Mouse (Mus musculus): ENCODE data around the gene Prmt1. TPM values are rescaled to one million over a fixed set of nuclear protein-coding genes. Genes with fewer than 3 reads are reported as not detected.

Prmt1 gene
- polyA plus RNA-seq, 2 experiments, result 166 to 607 TPM

DNA sequence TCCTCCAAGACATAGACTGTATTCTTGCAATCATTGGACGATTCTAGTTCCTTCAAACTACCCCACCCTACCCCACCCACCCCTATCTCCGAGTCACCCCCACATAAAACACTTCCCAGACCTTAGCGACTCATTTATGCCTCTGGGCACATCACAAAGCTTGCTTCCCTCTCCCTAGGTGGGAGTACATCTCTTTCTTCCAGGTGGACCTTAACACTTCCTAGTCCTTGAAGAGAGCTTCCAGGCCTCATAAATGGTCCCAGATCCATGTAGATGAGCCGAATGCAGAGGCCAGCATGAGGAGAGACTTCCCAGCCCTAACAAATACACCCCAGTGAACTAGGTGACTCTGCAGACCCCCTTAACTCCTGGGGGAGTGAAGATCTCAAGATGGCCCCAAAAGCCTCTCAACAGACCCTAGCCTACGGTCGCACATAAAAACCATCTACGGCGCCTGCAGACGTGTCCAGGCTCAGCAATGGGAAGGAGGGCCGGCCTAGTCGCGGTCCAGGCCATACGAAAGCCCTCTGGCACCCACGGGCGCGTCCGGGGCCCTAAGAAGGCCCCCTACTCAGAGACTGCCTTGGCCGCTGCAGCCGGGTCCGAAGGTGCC, 29.1 kb upstream of the Prmt1 start:
- Histone ChIP-seq H3K4me2 (replicated peaks; ENCODE audit: low read depth, low read length, severe bottlenecking) (peak overlapping the region; percentile 76), H3K27me3 (ENCODE audit: control insufficient read depth, insufficient read depth, low read length) (no peaks in the 10 kb centered on the region), H3K4me1 (ENCODE audit: control insufficient read depth, insufficient read depth, low read length) (peaks cover 22% of the 10 kb centered on the region), H3K27ac (replicated peaks; ENCODE audit: low read depth, low read length) (peak overlapping the region; percentile 72), H3K36me3 (ENCODE audit: control insufficient read depth, insufficient read depth, low read length) (peaks cover 31% of the 10 kb centered on the region), H3K9me3 (ENCODE audit: control insufficient read depth, low read length) (no peaks in the 10 kb centered on the region), H3K4me3 (replicated peaks; ENCODE audit: low read length) (peak overlapping the region; percentile 96), H3K9ac (ENCODE audit: low read depth, low read length, severe bottlenecking) (peak overlapping the region; percentile 92)
- WGBS, result under 1% methylated on average over 20 of the region's 20 CpGs
- ATAC-seq (ENCODE audit: low FRiP score, low read depth) (no peak; the same call in 1 of the 2 replicates), DNase-seq (ENCODE audit: low spot score) (no peak)
- TF ChIP-seq POLR2A (IDR thresholded peaks at IDR 0.05; ENCODE audit: borderline replicate concordance, extremely low read depth, insufficient read depth, insufficient read length), result no peak

DNA sequence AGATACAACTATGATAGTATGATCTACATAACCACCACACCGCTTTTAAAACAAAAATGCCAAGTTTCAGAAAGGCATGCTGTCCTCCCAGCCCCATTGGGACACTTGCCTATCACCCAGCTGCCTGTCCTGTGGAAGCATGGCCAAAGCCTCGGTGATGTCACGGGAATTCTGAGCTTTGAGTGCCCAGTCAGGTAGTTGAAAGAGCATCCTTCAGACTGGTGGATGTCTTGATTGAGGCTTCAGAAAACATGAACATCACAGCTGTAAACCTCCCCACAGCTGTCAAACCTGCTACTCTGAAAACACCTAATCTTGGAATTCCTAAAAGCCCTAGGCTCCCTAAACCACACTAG, 27.7 kb upstream of the Prmt1 start:
- Histone ChIP-seq H3K27ac (replicated peaks; ENCODE audit: low read depth, low read length) (no peak overlapping the region), H3K27me3 (ENCODE audit: control insufficient read depth, insufficient read depth, low read length) (no peaks in the 10 kb centered on the region), H3K9ac (ENCODE audit: low read depth, low read length, severe bottlenecking) (no peak overlapping the region), H3K36me3 (ENCODE audit: control insufficient read depth, insufficient read depth, low read length) (peaks cover 45% of the 10 kb centered on the region), H3K4me3 (replicated peaks; ENCODE audit: low read length) (no peak overlapping the region), H3K4me2 (replicated peaks; ENCODE audit: low read depth, low read length, severe bottlenecking) (no peak overlapping the region), H3K4me1 (ENCODE audit: control insufficient read depth, insufficient read depth, low read length) (peaks cover 22% of the 10 kb centered on the region), H3K9me3 (ENCODE audit: control insufficient read depth, low read length) (no peaks in the 10 kb centered on the region)
- no peak for DNase-seq (ENCODE audit: low spot score)
- 95% methylated on average over 3 of the region's 3 CpGs for WGBS
- no peak for TF ChIP-seq POLR2A (IDR thresholded peaks at IDR 0.05; ENCODE audit: borderline replicate concordance, extremely low read depth, insufficient read depth, insufficient read length)
- ATAC-seq (ENCODE audit: low FRiP score, low read depth), result no peak

DNA sequence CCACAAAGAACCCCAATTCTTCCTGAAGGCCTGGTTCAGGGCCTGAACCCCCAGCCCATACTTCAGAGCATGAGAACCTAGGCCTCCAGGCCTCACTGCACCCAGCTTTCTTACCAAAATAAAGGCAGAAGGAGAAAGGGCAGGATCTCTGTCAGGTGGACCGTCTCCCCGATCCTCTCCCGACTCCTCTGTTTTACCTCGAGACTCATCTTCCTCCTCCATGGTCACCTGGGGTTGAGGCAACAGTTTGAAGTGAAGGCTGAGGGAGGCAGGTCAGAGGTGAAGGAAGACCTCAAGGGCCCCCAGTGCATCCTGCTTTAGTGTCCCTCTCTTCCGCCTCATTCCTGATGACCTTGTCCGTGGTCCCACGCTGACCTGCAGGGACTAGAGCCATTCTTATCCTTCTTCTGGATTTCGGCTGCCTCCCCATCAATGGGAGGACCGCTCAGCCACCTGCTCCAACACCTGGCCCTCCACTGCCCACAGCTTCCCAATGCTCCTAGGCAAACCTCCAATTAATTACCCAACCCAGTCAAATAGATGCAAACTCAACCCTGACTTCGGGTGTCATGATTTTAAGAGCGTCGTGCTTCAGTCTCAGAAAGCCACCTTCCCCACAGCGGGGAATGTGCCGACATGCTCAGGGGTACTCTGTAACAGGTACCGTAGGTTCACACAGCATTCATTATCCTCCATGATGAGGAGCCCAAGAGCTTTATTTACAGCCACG, 27.2 kb upstream of the Prmt1 start:
- H3K27me3 ChIP-seq (ENCODE audit: control insufficient read depth, insufficient read depth, low read length), result no peaks in the 10 kb centered on the region
- ATAC-seq (ENCODE audit: low FRiP score, low read depth) (no peak), DNase-seq (ENCODE audit: low spot score) (no peak)
- TF ChIP-seq POLR2A (IDR thresholded peaks at IDR 0.05; ENCODE audit: borderline replicate concordance, extremely low read depth, insufficient read depth, insufficient read length), result no peak
- H3K9me3 ChIP-seq (ENCODE audit: control insufficient read depth, low read length), result no peaks in the 10 kb centered on the region
- WGBS, result 97% methylated on average over 16 of the region's 16 CpGs
- no peak overlapping the region for H3K4me2 ChIP-seq (replicated peaks; ENCODE audit: low read depth, low read length, severe bottlenecking)
- no peak overlapping the region for H3K27ac ChIP-seq (replicated peaks; ENCODE audit: low read depth, low read length)
- peaks cover 17% of the 10 kb centered on the region for H3K4me1 ChIP-seq (ENCODE audit: control insufficient read depth, insufficient read depth, low read length)
- H3K9ac ChIP-seq (ENCODE audit: low read depth, low read length, severe bottlenecking), result no peak overlapping the region
- H3K4me3 ChIP-seq (replicated peaks; ENCODE audit: low read length), result no peak overlapping the region
- H3K36me3 ChIP-seq (ENCODE audit: control insufficient read depth, insufficient read depth, low read length), result peaks cover 50% of the 10 kb centered on the region

DNA sequence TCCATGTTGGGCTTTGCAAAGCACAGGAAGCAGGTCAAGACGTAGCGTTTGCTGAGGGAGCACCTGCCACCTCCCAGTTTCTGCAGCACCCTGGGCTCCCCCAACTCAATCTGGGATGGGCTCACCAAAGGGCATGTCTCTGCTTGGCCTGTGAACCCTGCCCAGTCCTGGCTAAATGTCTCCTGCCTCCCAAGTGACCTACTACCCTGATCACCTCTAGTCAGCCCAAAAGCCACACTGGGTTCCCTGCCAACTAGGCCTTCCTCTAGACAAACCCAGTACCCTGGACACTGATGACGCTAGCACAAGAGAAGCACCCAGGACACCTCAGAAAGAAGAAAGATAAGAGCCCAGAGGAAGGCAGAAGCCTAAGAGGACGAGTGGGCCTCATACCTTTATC, 26.5 kb upstream of the Prmt1 start:
- Histone ChIP-seq H3K27ac (replicated peaks; ENCODE audit: low read depth, low read length) (no peak overlapping the region), H3K9me3 (ENCODE audit: control insufficient read depth, low read length) (no peaks in the 10 kb centered on the region), H3K9ac (ENCODE audit: low read depth, low read length, severe bottlenecking) (no peak overlapping the region), H3K36me3 (ENCODE audit: control insufficient read depth, insufficient read depth, low read length) (peaks cover 57% of the 10 kb centered on the region), H3K27me3 (ENCODE audit: control insufficient read depth, insufficient read depth, low read length) (no peaks in the 10 kb centered on the region), H3K4me1 (ENCODE audit: control insufficient read depth, insufficient read depth, low read length) (peaks cover 11% of the 10 kb centered on the region), H3K4me3 (replicated peaks; ENCODE audit: low read length) (no peak overlapping the region), H3K4me2 (replicated peaks; ENCODE audit: low read depth, low read length, severe bottlenecking) (no peak overlapping the region)
- no peak for TF ChIP-seq POLR2A (IDR thresholded peaks at IDR 0.05; ENCODE audit: borderline replicate concordance, extremely low read depth, insufficient read depth, insufficient read length)
- no peak for DNase-seq (ENCODE audit: low spot score)
- 85% methylated on average over 4 of the region's 4 CpGs for WGBS
- no peak for ATAC-seq (ENCODE audit: low FRiP score, low read depth)

DNA sequence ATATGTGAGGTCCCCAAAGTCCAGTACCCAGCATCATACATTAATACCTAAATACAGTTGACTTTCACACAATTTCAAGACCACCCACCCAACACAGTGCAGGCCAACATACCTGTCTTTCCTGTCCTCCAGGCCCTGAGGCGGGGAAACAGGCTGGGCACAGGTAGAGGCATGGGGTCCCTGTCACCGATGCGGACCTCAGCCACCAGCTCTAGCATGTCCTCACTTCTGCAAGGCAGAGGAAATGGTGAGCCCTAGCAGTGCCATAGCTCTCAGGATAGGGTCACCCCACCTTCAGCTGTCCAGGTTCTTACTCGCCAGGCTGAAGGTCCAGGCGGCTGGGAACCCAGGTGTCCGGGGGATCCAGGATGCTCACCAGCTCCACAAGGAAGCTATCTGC, 25.6 kb upstream of the Prmt1 start:
- Histone ChIP-seq H3K4me3 (replicated peaks; ENCODE audit: low read length) (no peak overlapping the region), H3K27ac (replicated peaks; ENCODE audit: low read depth, low read length) (no peak overlapping the region), H3K27me3 (ENCODE audit: control insufficient read depth, insufficient read depth, low read length) (no peaks in the 10 kb centered on the region), H3K4me1 (ENCODE audit: control insufficient read depth, insufficient read depth, low read length) (peaks cover 11% of the 10 kb centered on the region), H3K36me3 (ENCODE audit: control insufficient read depth, insufficient read depth, low read length) (peaks cover 65% of the 10 kb centered on the region), H3K9me3 (ENCODE audit: control insufficient read depth, low read length) (no peaks in the 10 kb centered on the region), H3K4me2 (replicated peaks; ENCODE audit: low read depth, low read length, severe bottlenecking) (no peak overlapping the region), H3K9ac (ENCODE audit: low read depth, low read length, severe bottlenecking) (no peak overlapping the region)
- 94% methylated on average over 6 of the region's 6 CpGs for WGBS
- DNase-seq (ENCODE audit: low spot score), result no peak
- ATAC-seq (ENCODE audit: low FRiP score, low read depth), result no peak
- TF ChIP-seq POLR2A (IDR thresholded peaks at IDR 0.05; ENCODE audit: borderline replicate concordance, extremely low read depth, insufficient read depth, insufficient read length), result no peak
